Mouse (Mus musculus): Measurements from ENCODE around the gene Scfd1. TPM values are rescaled to one million over a fixed set of nuclear protein-coding genes. Genes with fewer than 3 reads are reported as not detected.

Gene Scfd1
- 51.8 and 59.5 TPM in 2 replicates for total RNA-seq (2015)
- total RNA-seq (2017): 71.4 and 76.1 TPM in 2 replicates

DNA sequence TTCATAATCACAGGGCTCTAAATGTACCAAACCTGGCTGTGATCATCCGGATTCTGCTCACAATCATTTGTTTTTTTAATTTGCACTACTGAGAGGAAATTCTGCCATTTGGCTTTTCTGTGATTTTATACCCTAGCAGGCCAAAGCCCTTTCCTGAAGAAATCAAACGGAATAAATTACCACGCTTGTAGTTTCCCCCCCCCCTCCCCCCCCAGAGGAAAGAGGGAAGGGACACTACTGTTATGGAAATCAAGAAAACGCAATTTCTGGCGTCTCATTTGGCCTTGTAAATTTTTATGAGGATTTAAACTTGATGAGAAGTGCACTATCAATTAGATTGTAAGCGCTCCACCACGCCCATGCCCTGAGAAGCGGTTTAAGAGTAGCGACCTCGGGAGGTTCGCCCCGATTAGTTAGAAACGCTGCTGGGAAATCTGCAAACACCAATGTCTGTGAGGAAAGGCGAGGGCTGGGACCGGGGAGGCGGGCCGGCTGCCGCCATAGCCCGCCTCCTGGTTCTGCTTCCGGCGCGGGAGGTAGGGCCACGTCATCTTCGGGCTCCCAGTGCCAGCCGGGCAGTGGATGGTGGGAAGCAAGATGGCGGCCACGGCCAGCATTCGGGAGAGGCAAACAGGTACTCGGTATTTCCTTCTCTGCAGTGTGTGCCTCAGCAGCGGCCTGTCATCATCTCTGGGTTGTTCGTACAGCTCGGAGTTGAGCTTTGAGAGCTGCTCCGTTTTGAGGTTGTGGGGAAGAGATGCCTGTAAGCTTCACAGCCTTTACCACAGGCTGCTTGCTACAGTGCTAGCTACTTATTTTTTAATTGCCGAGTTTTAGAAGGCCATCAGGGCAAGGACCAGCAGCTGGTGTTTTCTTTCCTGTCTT lies at the start of gene Scfd1:
Scfd1 (plus strand) TSS at position 508 of the 885 bp plus-strand sequence.
- ATAC-seq (ENCODE audit: poor library complexity, severe bottlenecking): peak; percentile 100

- ATAC-seq (ENCODE audit: poor library complexity, severe bottlenecking): no peak
Measured at GRCm38 (mm10) chr12:51337014-51337413, 40.3 kb upstream of the Scfd1 start.

GRCm38 (mm10) chr12:51346121-51346520 lies 31.2 kb upstream of the Scfd1 start:
- ATAC-seq (ENCODE audit: poor library complexity, severe bottlenecking): no peak

DNA sequence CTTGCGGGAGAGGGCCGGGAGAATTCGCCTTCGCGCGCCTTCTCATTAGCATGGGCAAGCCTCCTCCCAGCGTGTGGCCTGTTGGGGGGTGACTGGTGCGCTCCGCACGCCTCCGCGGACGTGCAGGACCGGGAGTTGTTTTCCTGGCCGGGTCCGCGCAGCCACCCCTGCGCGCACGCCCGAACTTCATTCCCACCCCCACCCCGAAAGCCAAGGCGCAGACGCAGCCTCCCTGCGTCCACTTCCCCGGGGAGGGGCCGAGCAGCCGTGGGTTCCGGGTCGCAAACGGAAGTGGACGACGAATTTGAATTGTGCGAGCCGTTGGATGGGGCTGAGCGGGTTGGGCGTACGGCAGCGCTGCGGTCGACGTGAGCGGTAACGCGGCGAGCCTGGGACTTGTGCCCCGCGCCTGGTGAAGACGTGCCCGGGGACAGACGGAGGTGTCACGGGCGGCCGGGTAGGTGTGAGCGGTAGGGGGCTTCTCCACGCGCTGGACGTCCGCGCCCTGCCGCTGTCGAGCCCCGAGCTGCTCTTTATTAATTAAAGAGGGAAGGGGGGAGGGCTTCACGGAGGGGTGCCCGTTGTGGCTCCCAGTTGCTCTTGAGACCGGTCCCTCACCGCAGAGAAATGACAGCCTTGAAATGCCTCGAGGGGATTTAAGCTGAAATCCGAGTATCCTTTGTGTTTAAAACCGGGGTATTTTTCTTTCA lies 29.2 kb upstream of the Scfd1 start, which contains the start of gene G2e3:
G2e3 (plus strand) TSS at position 74 of the 710 bp plus-strand sequence.
- peak; percentile 99 for ATAC-seq (ENCODE audit: poor library complexity, severe bottlenecking)

DNA sequence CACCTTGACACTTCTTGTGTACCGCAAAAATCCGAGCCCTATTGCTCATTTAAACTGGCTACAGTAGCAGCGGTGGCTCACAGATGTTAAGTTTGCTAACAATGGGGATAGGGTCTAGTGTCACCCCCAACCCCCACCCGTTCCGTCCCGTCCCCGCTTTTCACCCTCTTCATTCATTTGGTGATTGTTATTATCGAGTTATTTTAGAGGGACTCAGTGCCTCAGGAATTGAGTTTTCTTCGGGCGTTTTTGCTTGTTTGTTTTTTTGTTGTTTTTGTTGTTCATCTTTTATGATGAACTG lies 28.7 kb upstream of the Scfd1 start:
- ATAC-seq (ENCODE audit: poor library complexity, severe bottlenecking): no peak

DNA sequence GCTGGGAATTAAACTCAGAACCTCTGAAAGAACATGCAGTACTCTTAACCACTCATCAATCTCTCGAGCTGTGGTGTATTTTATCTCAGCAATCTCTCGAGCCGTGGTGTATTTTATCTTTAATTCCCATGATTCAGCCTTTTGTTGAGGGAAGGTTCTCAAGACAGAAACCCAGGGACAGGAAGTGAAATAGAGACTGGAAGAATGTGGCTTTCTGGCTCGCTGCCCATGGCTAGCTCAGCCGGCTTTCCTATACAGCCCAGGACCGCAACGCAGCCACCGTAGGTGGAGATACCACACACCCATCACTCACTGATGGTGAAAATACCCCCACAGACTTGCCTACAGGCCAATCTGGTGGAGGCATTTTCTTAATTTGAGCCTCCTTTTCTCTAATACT lies 22.0 kb upstream of the Scfd1 start:
- ATAC-seq (ENCODE audit: poor library complexity, severe bottlenecking): no peak

DNA sequence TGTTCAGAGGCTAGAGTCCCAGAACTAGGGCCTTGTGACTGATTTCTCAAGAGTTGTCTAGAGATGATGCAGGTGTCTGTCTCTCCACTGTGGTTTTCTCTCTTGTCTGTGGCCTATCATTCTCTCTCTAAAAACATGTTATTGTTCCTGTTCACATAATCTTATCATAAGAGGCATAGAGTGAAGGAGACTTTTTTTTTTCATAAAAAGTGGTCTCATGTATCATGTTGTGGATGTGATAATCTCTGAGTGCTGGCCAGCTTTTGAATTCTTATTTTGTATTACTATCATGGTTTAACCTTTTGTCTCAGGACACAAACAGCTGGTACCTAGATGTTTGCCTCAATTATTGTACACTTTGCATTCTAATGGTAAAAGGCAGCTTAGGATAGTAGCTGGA lies 16.0 kb upstream of the Scfd1 start:
- ATAC-seq (ENCODE audit: poor library complexity, severe bottlenecking): no peak

DNA sequence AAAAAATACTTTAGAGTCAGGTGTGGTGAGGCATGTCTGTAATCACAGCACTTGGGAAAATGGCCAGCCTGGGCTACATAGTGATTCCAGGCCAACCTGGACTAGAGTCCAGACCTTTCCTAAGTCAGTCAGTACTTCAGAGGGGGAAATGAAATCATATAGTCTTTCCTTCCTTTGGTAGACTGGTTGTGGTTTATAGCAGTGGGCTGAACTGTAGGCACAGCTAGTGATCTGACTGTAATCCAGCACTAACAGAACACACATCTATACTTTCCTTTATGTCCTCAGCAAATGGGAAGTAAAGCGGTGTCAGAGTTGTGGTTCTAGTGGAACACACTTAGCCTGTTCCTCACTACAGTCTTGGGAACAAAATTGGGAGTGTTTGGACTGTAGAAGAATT lies 14.4 kb upstream of the Scfd1 start:
- ATAC-seq (ENCODE audit: poor library complexity, severe bottlenecking): no peak

- no peak for ATAC-seq (ENCODE audit: poor library complexity, severe bottlenecking)
Measured at GRCm38 (mm10) chr12:51368504-51368903, 8.8 kb upstream of the Scfd1 start.

DNA sequence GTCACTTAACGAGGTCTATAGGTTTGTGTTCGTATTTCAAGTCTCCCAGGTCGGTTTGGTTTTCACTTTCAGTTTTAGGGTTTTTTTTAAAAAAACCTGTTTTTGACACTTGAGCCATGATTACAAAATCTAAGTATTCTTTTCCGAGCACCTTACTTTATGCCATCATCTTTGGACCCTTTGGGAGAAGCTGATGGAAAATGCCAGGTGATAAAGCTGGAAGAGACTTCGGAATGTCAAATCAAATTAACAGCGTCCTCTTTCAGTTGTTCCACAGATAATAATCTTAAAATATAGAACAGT lies 529 bp downstream of the Scfd1 start:
- no peak for ATAC-seq (ENCODE audit: poor library complexity, severe bottlenecking)

- no peak for ATAC-seq (ENCODE audit: poor library complexity, severe bottlenecking)
Measured at GRCm38 (mm10) chr12:51399871-51400270, 22.6 kb downstream of the Scfd1 start.

DNA sequence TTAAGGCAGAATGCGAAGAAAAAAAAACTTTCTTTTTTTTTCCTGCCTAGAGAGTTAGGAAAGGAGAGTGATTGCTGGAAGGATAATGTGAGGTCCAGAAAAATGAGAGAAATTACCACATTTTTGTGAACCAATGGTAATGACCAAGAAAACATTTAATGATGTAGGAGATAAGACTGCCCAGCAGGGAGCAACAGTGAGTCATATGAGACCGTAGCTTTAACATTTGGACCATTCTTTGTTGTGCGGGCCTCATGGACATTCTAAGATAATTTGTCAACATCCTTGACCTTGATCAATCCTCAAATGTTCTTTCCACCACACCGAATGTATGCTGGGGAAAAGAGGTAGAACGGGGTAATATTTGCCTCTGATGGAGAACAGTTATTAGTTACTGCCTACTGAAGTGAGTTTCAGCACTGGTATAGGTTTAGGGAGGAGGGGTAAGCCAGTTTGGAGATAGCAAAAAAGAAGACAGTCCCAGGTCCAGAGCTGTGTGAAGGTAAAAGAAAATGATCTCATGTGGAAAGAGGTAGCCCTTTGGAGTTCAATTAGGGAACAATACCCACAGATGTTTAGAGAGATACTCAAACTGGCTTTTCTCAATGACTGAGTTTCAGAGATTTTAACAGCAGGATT lies 24.9 kb downstream of the Scfd1 start:
- 0 out of 2 replicates have a peak, but pooled peaks have one; percentile 30 for ATAC-seq (ENCODE audit: poor library complexity, severe bottlenecking)

DNA sequence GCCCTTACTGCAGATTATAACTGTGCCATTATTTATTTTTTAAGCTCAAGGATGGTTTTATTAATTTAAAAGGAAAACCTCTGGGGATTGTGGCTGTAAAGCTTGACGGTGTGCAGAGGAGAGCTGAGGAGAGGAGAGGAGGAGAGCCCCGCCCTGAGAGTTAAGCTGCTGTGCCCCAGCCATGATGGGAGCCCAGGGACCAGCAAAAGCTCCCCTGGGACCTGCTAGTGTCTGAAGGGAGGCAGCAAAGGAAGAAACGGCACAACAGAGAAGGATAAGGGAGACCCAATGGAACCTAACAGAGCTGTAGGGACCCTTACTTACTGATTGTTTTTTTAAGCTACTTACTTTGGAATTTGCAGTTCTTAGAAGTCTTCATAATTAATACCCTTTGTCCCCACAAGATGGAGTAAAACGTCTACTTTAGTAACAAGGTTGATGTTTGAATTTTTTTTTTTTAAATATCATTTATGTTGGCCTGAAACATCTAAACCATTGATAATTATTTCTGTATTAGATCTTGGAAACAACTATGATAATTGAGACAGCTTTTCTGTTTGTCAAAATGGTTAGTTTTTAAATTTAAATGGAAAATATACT lies 26.8 kb downstream of the Scfd1 start:
- no peak for ATAC-seq (ENCODE audit: poor library complexity, severe bottlenecking)

DNA sequence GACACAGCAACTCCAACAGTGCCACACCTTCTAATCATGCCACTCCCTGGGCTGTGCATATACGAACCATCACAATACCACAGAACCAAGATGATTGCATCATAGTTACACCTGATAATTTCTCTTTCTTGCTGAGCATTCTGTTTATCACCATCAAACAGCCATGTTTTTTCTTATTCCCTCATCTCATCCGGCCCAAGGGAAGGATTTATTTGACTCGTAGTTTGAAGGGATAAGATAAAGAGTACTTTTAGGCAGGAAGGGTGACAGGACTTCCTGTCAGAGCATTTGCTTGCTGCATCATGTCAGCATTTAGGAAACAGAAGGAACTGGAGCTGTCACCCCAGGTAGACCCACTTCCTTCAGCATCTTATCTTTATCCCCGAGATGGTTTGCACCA lies 34.1 kb downstream of the Scfd1 start:
- ATAC-seq (ENCODE audit: poor library complexity, severe bottlenecking): no peak

DNA sequence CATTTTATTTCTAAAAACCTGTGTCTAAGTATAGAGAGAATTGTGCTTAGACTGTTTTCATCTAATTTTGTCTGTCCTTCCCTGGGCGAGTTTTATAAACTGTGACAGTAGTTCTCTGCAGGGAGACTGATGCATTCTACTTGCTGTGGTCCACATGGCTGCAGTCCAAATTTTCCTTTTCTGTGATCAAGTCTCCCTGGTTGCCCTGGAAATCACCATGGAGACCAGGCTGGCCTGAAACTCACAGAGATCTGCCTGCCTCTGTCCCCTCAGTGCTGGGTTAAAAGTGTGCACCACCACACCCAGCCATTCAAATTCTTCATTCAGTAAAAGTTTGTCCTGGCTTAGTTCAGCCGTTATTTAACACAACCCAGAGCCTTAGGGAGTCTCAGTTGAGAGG lies 60.2 kb downstream of the Scfd1 start:
- no peak for ATAC-seq (ENCODE audit: poor library complexity, severe bottlenecking)

DNA sequence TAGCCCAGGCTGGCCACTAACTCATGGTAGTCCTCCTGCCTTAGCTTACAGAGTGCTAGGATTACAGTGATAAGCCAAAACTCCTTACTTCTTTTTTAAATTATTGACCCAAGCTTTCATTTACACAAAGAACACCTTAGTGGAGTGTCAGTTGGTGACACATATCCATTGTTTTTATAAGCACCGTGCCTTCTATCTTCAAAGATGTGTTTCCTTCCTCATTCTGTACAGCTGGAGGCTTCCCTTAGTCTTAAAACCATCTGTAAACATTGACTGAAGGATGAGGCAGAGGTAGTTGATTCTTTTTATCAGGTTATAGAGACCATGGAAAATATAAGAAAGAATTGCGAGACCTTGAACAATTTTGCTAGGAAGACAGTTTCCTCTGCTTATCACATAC lies 61.0 kb downstream of the Scfd1 start:
- ATAC-seq (ENCODE audit: poor library complexity, severe bottlenecking): no peak

- ATAC-seq (ENCODE audit: poor library complexity, severe bottlenecking): no peak
Measured at GRCm38 (mm10) chr12:51449303-51449702, 72.0 kb downstream of the Scfd1 start.

DNA sequence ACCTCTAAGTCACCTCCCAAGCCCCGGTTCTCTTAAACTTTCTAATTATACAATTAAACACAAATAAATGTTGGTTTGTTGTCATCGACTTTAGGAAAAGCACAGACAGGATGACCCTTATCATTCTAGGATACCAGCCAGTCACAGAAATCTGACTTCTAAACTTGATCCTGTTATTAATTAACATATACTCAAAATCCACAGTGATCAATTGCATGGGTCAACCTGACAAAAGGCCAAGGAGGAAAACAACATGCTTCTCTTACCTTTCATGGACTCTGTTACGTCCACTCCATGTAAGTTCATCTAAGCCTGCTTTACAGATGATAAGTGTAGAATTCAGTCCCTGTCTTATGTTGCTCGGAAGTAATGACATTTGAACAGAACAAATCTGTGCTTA lies 93.6 kb downstream of the Scfd1 start:
- no peak for ATAC-seq (ENCODE audit: poor library complexity, severe bottlenecking)

DNA sequence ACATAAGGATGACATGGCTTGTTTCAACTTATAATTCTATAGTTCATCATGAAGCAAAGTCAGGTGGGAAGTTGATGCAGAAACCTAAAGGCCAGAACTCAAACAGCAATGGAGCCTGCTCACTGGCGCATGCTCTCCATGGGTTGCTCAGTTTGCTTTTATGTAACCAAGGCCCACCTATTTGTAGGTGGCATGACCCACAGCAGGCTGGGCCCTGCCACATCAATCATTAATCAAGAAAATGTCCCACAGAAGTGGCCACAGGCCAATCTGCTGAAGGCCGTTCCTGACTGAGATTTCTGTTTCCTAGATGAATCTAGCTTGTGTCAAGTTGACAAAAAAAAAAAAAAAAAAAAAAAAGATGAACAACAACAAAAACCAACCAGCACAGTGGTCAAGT lies 103.9 kb downstream of the Scfd1 start:
- no peak for ATAC-seq (ENCODE audit: poor library complexity, severe bottlenecking)

DNA sequence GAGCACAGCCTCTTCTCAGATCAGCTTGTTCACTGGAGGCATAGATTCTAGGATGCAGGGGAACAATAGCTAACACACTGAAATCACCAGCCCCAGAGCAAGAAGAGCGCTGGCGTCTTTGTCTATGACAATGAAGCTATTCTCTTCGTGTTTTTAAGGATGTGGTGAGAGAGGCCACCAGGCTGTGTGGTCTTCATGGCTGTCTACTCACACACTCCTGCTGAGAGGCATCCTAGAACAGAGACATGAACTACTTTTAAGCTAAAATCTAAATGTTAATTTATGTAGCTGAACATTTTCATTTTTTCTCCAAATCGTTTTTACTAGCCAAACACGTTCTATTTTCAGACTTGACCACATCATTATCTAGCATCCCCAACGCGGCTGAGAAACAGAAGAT lies 114.7 kb downstream of the Scfd1 start:
- no peak for ATAC-seq (ENCODE audit: poor library complexity, severe bottlenecking)

DNA sequence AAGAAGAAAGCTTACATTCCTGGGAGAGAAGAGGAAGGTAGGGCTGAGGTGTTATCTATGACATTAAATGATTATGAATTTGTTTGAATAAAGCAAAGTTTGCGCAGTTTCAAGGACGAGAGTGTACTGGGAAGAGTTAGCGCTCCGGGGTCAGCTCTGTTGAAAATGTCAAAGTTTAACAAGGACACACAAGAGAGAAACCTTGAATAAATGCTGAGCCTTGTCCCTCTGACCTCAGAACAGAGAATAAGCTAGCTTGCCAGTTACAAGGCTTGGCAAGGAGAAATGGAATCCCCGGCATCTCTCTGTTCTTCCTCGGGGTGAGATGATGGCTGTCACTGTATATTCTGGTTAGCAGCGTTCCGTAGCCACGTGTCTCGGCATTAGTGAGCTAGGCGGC lies 116.2 kb downstream of the Scfd1 start:
- no peak for ATAC-seq (ENCODE audit: poor library complexity, severe bottlenecking)

DNA sequence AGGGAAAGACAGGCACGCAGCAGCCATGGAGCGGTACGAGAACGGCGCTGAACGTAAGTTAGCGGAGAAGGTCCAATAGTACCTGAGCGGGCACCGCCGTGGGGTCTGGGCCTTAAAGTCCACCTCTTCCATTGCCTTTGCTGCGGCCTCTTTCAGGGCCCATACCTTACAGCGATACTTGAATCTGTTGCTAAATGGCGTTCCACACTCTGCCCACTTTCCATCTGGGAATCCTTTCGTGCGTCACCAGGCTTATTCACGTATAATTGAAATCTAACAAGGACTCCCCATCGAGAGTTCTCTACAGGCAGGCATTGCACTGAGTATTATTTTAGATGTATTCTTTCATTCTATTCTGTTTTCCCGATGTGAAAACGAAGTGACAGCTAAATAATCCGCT lies 117.3 kb downstream of the Scfd1 start:
- no peak for ATAC-seq (ENCODE audit: poor library complexity, severe bottlenecking)
